Mouse (Mus musculus) intestine, postnatal 0 days (tissue): Measurements from ENCODE around the gene Tssk2. TPM values are rescaled to one million over a fixed set of nuclear protein-coding genes. Genes with fewer than 3 reads are reported as not detected.

Experiments
- ATAC-seq: fragments of 200-750 bp; cut with Nextera tagmentation; 2 replicates; pipeline ENCODE4 v1.8.0; 2017; ENCODE audit warnings: mild to moderate bottlenecking, moderate TSS enrichment, moderate library complexity
- H3K27ac ChIP-seq: fragments of 300-500 bp; sonication (generic); 2 replicates; pipeline ENCODE4 v1.5.1; 2014; ENCODE audit warnings: mild to moderate bottlenecking, low read depth, low read length, moderate library complexity
- H3K27me3 ChIP-seq: fragments of 300-500 bp; sonication (generic); replicated peaks from 2 replicates; pipeline ENCODE4 v1.6.1; 2014; ENCODE audit warnings: low read length, mixed read lengths; ENCODE audit not compliant: control insufficient read depth, insufficient read depth
- H3K36me3 ChIP-seq: fragments of 300-500 bp; sonication (generic); 2 replicates; pipeline ENCODE4 v1.6.1; 2014; ENCODE audit warnings: mild to moderate bottlenecking, moderate library complexity; ENCODE audit not compliant: control insufficient read depth, insufficient read depth
- H3K4me1 ChIP-seq: fragments of 300-500 bp; sonication (generic); replicated peaks from 2 replicates; pipeline ENCODE4 v1.6.1; 2014; ENCODE audit warnings: antibody characterized with exemption, low read length, mixed read lengths; ENCODE audit not compliant: control insufficient read depth, insufficient read depth
- H3K4me2 ChIP-seq: fragments of 300-500 bp; sonication (generic); replicated peaks from 2 replicates; pipeline ENCODE4 v1.6.1; 2014; ENCODE audit warnings: low read depth, mild to moderate bottlenecking, moderate library complexity
- H3K4me3 ChIP-seq: fragments of 300-500 bp; sonication (generic); 2 replicates; pipeline ENCODE4 v1.5.1; 2014; ENCODE audit warnings: low read depth, low read length
- H3K9ac ChIP-seq: fragments of 300-500 bp; sonication (generic); 2 replicates; pipeline ENCODE4 v1.6.1; 2014; ENCODE audit warnings: mild to moderate bottlenecking, low read depth, low read length
- H3K9me3 ChIP-seq: fragments of 300-500 bp; sonication (generic); 2 replicates; pipeline ENCODE4 v1.6.1; 2016; ENCODE audit warnings: mixed run types; ENCODE audit not compliant: control insufficient read depth
- CTCF ChIP-seq: sonication (generic); IDR thresholded peaks from 2 replicates; pipeline ENCODE4 v1.5.1; 2016; ENCODE audit warnings: low read depth, mild to moderate bottlenecking, control low read depth, antibody characterized with exemption, moderate library complexity
- WGBS: fragments of 180-500 bp; shearing (Covaris S2); extraction: QIAGEN DNeasy Blood & Tissue Kit; methylation state at CpG from one replicate; pipeline ENCODE4 v1.1.7; 2014; 5-methylcytosine and 5-hydroxymethylcytosine counted together
- polyA plus RNA-seq: library from polyadenylated mRNA; unstranded; fragments of >200 nt; fragmentation: Nextera tagmentation; extraction: Ambion mirVana; gene quantifications from 2 replicates; pipeline ENCODE4 v1.2.1, GENCODE M21; 2015

Tssk2 gene
- polyA plus RNA-seq, 1 experiment from 2014 or later: not detected

DNA sequence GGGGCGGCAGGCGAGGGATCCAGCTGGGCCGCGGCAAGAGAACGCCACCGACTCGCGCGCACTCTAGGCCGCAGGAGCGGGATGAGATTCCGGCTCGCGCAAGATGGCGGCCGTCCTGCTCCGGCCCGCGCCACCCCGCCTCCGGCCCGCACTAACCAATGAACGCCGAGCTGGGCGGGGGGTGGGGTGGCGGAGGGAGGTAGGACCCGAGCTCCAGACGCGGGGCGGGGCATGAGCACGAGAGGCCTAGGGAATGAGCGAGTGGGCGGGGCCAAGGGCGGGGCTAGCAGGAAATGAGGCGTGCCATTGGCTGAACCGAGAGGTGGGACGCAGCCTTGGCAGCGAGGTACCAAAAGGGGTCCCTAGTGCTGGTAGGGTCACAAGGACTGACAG lies 6.9 kb upstream of the Tssk2 start, which contains the start of gene Gm20518:
TSS of gene Gm20518 (minus strand) at position 105 of the 393 bp plus-strand sequence.
- Histone ChIP-seq H3K9me3 (no peaks in the 10 kb centered on the region), H3K4me1 (peaks cover 8% of the 10 kb centered on the region), H3K4me2 (peak within 1 kb of the TSS; percentile 74), H3K9ac (peak within 1 kb of the TSS; percentile 78), H3K27ac (peak within 1 kb of the TSS; percentile 92), H3K36me3 (no peaks in the 10 kb centered on the region), H3K4me3 (peak within 1 kb of the TSS; percentile 62), H3K27me3 (no peaks in the 10 kb centered on the region)
- ATAC-seq: peak; percentile 98
- no peak for TF ChIP-seq CTCF
- WGBS: 0% methylated on average over 37 of the region's 38 CpGs

DNA sequence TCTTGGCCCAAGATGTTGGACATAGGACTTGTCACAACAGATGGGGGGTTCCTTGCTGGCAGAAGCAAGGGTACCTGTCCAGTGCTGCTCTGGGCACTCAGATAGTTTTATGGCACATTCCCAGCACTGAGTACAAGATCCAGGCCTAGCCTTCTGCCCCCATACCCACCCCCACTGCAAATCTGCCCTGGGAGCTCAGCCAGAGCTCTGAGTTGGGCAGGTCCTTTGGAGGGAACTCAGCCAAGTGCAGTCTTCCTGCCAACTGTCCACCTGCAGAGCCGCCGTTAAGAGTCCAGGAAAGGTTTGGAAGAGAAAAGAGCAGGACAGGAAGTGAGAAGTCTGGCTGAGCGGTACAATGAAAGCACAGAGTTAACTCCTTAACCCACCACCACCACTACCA lies 5.8 kb upstream of the Tssk2 start:
- no peaks in the 10 kb centered on the region for H3K36me3 ChIP-seq
- H3K9ac ChIP-seq: no peak overlapping the region
- ATAC-seq: no peak
- no peaks in the 10 kb centered on the region for H3K9me3 ChIP-seq
- H3K4me2 ChIP-seq: no peak overlapping the region
- H3K27ac ChIP-seq: no peak overlapping the region
- no peaks in the 10 kb centered on the region for H3K27me3 ChIP-seq
- H3K4me1 ChIP-seq: peaks cover 8% of the 10 kb centered on the region
- 59% methylated on average over 3 of the region's 3 CpGs for WGBS
- H3K4me3 ChIP-seq: no peak overlapping the region
- TF ChIP-seq CTCF: no peak

DNA sequence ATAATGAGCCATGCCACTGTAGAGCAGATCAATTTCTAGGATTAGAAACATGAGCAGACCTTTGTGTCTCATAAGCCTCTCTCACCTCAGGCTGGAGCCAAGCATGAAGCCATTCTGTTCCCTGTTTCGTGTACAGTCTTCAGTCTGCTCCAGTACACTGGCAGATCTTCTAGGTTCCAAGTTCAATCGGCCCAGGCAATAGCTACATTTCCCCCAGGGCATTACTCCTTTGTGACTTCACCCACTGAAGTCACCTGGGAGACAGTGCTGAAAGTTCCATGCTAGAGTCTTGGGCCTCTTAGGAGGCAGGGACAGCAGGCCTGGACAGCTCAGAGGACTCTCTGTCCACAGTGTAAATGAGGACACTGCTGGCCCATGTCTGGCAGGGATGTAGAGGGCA lies 4.5 kb upstream of the Tssk2 start, which contains the start of gene Tssk1:
TSS of gene Tssk1 (plus strand) at position 301 of the 400 bp plus-strand sequence.
- Histone ChIP-seq H3K9ac (no peak within 1 kb of the TSS), H3K27ac (no peak within 1 kb of the TSS), H3K4me3 (no peak within 1 kb of the TSS), H3K9me3 (no peaks in the 10 kb centered on the region), H3K4me2 (no peak within 1 kb of the TSS), H3K27me3 (no peaks in the 10 kb centered on the region), H3K36me3 (0 out of 2 replicates have a peak, but pooled peaks cover 3% of the 10 kb centered on the region), H3K4me1 (peaks cover 8% of the 10 kb centered on the region)
- no peak for TF ChIP-seq CTCF
- no peak for ATAC-seq
- 86% methylated on average over 2 of the region's 2 CpGs for WGBS

DNA sequence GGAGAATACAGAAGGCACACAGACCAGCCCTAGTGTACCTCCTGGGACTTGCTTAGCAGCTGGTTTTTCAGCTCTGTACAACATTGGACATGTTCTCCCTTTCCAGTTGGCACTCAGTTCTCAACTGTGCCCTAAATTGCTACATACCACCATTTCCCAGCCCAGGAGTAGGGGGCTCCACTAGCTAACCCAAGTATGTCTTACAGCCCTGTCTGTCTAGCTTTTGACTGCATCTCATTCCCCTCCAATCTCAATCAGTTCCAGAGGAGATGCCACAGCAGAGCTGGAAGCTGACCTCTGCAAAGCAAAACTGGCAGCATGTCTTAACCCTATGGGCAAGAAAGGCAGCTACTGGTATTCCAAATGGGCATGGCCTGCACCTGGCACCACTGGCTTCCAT lies 2.3 kb upstream of the Tssk2 start:
- Histone ChIP-seq H3K4me2 (no peak overlapping the region), H3K27ac (no peak overlapping the region), H3K36me3 (peaks cover 15% of the 10 kb centered on the region), H3K4me3 (no peak overlapping the region), H3K27me3 (no peaks in the 10 kb centered on the region), H3K4me1 (peaks cover 4% of the 10 kb centered on the region; the same call in 1 of the 2 replicates), H3K9ac (no peak overlapping the region), H3K9me3 (no peaks in the 10 kb centered on the region)
- no peak for TF ChIP-seq CTCF
- no peak for ATAC-seq

DNA sequence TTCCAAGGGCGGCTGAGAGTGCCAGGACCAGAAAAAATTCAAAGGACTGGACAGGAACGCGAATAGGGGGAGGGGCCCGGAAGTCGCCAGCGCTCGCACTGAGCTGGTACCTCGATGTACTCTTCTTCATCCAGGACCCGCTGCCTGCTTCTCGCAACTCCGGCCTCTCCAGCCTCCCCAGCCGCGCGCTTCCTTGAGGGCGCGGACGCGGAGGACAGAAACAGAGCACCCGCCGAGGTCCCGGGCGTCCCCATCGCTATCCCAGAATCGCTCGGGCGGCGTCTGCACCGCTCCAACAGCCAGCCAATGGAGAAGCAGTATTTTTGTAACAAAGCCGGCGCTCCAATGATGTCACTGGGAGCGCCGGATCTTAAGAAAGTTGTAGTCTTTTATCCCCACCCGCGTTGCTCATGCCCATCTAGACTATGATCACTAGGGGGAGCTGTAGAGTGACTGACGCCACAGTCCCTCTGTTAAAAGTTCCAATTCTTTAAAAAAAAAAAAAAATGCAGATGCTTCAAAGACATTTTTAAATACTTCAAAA lies 12.7 kb downstream of the Tssk2 start, which contains the start of gene Ess2:
TSS of gene Ess2 (minus strand) at position 297 of the 544 bp plus-strand sequence.
- peak; percentile 84 for TF ChIP-seq CTCF
- Histone ChIP-seq H3K9me3 (no peaks in the 10 kb centered on the region), H3K4me3 (peak within 1 kb of the TSS; percentile 86), H3K9ac (peak within 1 kb of the TSS; percentile 64), H3K27me3 (peaks cover 44% of the 10 kb centered on the region), H3K27ac (no peak within 1 kb of the TSS), H3K4me1 (peaks cover 5% of the 10 kb centered on the region; the same call in 1 of the 2 replicates), H3K4me2 (peak within 1 kb of the TSS; percentile 82), H3K36me3 (peaks cover 33% of the 10 kb centered on the region)
- peak; percentile 93 for ATAC-seq
- WGBS: under 1% methylated on average over 35 of the region's 35 CpGs

DNA sequence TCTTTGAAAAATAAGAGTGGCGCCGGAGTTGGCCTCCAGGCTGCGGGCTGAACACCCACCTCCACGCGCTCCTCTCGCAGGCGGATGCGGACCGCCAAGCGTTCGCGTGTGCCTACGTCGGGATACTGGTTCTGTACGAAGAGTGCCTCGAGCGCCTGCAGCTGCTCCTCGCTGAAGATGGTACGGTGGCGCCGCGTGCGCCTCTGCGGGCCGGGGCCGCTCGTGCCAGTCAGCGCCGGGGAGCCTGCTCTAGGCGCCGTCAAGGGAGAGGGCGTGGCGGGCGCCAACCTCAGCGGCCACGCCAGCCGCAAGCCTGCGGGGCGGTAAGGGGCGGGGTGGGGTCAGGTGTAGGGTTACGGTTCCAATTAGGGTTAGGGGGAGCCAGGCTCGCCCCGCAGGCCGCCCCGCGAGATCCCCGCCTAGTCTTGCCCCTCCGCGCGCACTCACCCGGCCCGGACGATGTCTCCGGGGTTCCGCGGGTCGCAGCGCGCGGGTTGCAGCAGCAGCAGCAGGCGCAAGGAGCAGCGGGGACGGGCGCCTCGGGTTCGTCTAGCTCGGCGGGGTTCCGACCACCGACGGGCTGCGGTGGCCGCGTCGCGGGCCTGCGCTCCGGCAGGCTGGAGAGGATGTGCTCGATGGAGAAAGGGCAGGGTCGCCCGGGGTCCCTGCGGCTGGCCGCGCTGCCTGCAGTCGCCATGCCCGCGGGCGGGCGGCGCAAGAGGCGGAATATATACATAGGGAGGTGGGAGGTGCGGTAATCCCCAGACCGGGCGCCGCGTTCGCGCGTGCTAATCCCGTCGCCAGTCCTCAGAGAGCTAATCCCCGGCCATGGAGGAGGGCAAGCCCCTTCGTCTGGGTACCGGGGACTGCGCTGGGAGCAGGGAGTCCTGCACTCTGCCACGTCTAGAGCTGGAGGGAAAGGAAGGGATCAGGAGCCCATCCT lies 16.1 kb downstream of the Tssk2 start, which contains the start of gene Gsc2:
TSS of gene Gsc2 (minus strand) at position 753 of the 943 bp plus-strand sequence.
- Histone ChIP-seq H3K27me3 (peaks cover 60% of the 10 kb centered on the region), H3K9me3 (no peaks in the 10 kb centered on the region), H3K27ac (no peak within 1 kb of the TSS), H3K4me2 (peak within 1 kb of the TSS; percentile 66), H3K4me3 (peak within 1 kb of the TSS; percentile 43), H3K9ac (peak within 1 kb of the TSS; percentile 22; the same call in 1 of the 2 replicates), H3K36me3 (no peaks in the 10 kb centered on the region), H3K4me1 (peaks cover 5% of the 10 kb centered on the region; the same call in 1 of the 2 replicates)
- no peak for TF ChIP-seq CTCF
- peak; percentile 12; the same call in 1 of the 2 replicates for ATAC-seq
- under 1% methylated on average over 101 of the region's 106 CpGs for WGBS
